Mouse (Mus musculus) liver, embryonic 14.5 days (tissue): ENCODE data around the gene Gm3239. TPM values are rescaled to one million over a fixed set of nuclear protein-coding genes. Genes with fewer than 3 reads are reported as not detected.
"Not testable (repeated sequence)": the region's sequence is repeated elsewhere in the genome, so short reads cannot be mapped to it uniquely, and the experiment has no call there.

Experiments
- ATAC-seq: fragments of 200-750 bp; cut with Nextera tagmentation; 2 replicates; pipeline ENCODE4 v1.8.0; 2017; ENCODE audit warnings: moderate number of reproducible peaks, mild to moderate bottlenecking, moderate library complexity; ENCODE audit not compliant: insufficient read depth
- DNase-seq, 3 experiments: peaks; one replicate each; pipeline ENCODE4 v3.0.0-alpha.2; 2012 to 2013; ENCODE audit warnings: low read depth in 3 of 3, low spot score in 3 of 3
- H3K27ac ChIP-seq: fragments of 300-500 bp; sonication (generic); 2 replicates; pipeline ENCODE4 v1.5.1; 2014; ENCODE audit warnings: moderate library complexity, mild to moderate bottlenecking, control low read depth, inconsistent platforms
- H3K27me3 ChIP-seq: fragments of 300-500 bp; sonication (generic); 2 replicates; pipeline ENCODE4 v1.6.1; 2014; ENCODE audit warnings: mild to moderate bottlenecking, low read length, moderate library complexity; ENCODE audit not compliant: control insufficient read depth, insufficient read depth
- H3K36me3 ChIP-seq: fragments of 300-500 bp; sonication (generic); replicated peaks from 2 replicates; pipeline ENCODE4 v1.6.1; 2014; ENCODE audit warnings: low read depth; ENCODE audit not compliant: control insufficient read depth, insufficient read depth
- H3K4me1 ChIP-seq, 2 experiments: fragments of 200-500 bp in 1 of 2; fragments of 300-500 bp in 1 of 2; sonication (generic) in 1 of 2; replicated peaks; 2 replicates each; pipeline ENCODE4 v1.6.1; 2012 to 2014; ENCODE audit warnings: antibody characterized with exemption in 1 of 2, inconsistent platforms in 1 of 2, low read length in 1 of 2; ENCODE audit not compliant: control insufficient read depth in 2 of 2, insufficient read depth in 2 of 2
- H3K4me2 ChIP-seq: fragments of 300-500 bp; sonication (generic); 2 replicates; pipeline ENCODE4 v1.6.1; 2014; ENCODE audit warnings: low read depth, mild to moderate bottlenecking, control low read depth, moderate library complexity
- H3K4me3 ChIP-seq, 2 experiments: fragments of 200-500 bp in 1 of 2; fragments of 300-500 bp in 1 of 2; sonication (generic) in 1 of 2; 2 replicates each; pipeline ENCODE4 v1.5.1; 2012 to 2014; ENCODE audit warnings: low read depth in 2 of 2, low read length in 2 of 2, mild to moderate bottlenecking in 2 of 2, control low read depth in 1 of 2, inconsistent platforms in 1 of 2, moderate library complexity in 1 of 2; ENCODE audit not compliant: insufficient read depth in 1 of 2
- H3K9ac ChIP-seq: fragments of 300-500 bp; sonication (generic); replicated peaks from 2 replicates; pipeline ENCODE4 v1.6.1; 2014; ENCODE audit warnings: mild to moderate bottlenecking, control low read depth, moderate library complexity
- H3K9me3 ChIP-seq: fragments of 300-500 bp; sonication (generic); 2 replicates; pipeline ENCODE4 v1.6.1; 2016; ENCODE audit warnings: low read length, mixed read lengths; ENCODE audit not compliant: control insufficient read depth
- CTCF ChIP-seq: IDR thresholded peaks from 2 replicates; pipeline ENCODE4 v1.5.1; 2016; ENCODE audit warnings: antibody characterized with exemption, low read depth, control low read depth
- WGBS: fragments of 180-500 bp; shearing (Covaris S2); extraction: QIAGEN DNeasy Blood & Tissue Kit; methylation state at CpG from one replicate; pipeline ENCODE4 v1.1.7; 2014; ENCODE audit not compliant: insufficient replicate concordance; 5-methylcytosine and 5-hydroxymethylcytosine counted together
- polyA plus RNA-seq, 2 experiments: library from polyadenylated mRNA; depleted of rRNA in 1 of 2; stranded (reverse) in 1 of 2; unstranded in 1 of 2; fragments of >200 nt; fragmentation: Nextera tagmentation in 1 of 2; extraction: Ambion mirVana in 1 of 2; gene quantifications; 2 replicates each; pipeline versions ENCODE4 v1.2.1 to v1.2.3; 2012 to 2014

The Gm3239 gene
- polyA plus RNA-seq (2012; rRNA removed): not detected in 2 replicates
- polyA plus RNA-seq (2014; fragmentation: Nextera tagmentation; extraction: Ambion mirVana): 0.05 TPM in 1 of 2 replicates, not detected in the other

GRCm38 (mm10) chr14:4663892-4664291 is at the start of gene Gm3239:
TSS of gene Gm3239 (plus strand) at chr14:4664192.
- H3K4me2 ChIP-seq, H3K36me3 ChIP-seq, H3K9ac ChIP-seq, H3K9me3 ChIP-seq, H3K27me3 ChIP-seq, H3K27ac ChIP-seq, ATAC-seq, H3K4me3 ChIP-seq, H3K4me1 ChIP-seq, DNase-seq: not testable (repeated sequence)
- no CpG with 5 or more reads among the region's 2 CpGs for whole genome bisulfite sequencing

GRCm38 (mm10) chr14:4632052-4632451 is 31.9 kb upstream of the Gm3239 start, which contains the start of gene Gm8159:
TSS of gene Gm8159 (plus strand) at chr14:4632352.
- H3K4me3 ChIP-seq, H3K27ac ChIP-seq, H3K9me3 ChIP-seq, H3K9ac ChIP-seq, H3K27me3 ChIP-seq, H3K36me3 ChIP-seq, H3K4me1 ChIP-seq, ATAC-seq, H3K4me2 ChIP-seq, DNase-seq: not testable (repeated sequence)
- WGBS: no CpG with 5 or more reads among the region's 2 CpGs

DNA sequence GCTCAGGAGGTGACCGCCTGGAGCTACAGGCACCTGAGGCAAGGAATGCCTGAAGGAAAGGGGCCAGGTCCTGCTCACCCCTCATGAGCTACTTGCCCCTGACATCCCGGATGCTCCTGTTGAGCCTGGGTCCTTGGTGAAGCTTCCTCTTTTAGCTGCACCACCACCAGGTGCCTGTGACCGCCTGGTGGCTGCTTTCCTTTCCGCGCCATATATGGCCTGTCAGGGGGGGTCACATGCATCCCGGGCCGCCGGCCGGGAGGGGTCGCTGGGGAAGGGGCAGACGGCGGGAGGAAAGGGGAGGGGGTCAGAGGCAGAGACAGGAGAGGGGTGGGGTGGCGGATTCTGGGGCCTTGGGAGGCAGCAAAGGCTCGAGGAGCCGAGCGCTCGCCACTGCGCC is 14.7 kb upstream of the Gm3239 start:
- H3K4me2 ChIP-seq, H3K27me3 ChIP-seq, ATAC-seq, H3K36me3 ChIP-seq, H3K4me1 ChIP-seq, H3K9me3 ChIP-seq, DNase-seq, H3K27ac ChIP-seq, H3K9ac ChIP-seq, H3K4me3 ChIP-seq: not testable (repeated sequence)
- 2% methylated on average over 15 of the region's 18 CpGs for WGBS

DNA sequence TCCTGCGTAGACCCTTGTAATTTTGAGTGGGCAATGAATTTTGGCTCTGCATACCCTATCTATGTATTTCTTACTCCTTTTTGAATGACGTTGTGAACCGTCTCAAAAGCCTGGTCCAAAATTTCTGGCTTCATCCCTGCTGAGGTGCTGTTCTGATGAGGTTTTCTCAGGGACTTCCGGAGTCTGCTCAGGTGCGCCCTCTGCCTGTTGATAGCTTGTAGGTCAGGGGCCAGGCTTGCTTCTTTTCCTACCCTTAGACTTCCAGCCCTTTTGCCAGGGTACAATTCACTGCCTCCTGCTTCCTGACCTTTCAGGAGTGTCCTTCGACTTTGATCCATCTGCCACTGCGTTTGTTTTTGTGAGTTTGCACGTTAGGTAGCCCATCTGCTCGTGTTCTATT is 13.7 kb upstream of the Gm3239 start:
- TF ChIP-seq CTCF: 0 out of 2 replicates have a peak, but pooled peaks have one; percentile 10

DNA sequence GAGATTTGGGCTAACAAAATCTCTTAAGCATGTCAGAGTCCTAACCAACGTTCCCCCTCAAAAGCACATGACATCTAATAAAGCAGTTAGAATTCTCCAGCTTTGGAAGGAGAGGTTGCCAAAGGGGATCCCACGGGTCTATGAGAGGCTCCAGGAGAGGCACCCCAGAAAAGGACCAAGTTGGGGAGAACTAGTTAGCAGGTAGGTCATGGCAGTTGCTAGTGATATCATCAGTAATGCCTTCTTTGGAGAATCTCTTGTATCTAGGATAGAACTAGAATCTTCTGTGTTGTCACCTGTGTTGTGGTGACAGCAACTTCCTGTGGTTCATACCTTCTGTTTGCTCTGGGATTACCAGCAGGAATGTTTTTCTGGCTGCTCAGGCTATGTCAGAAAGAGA is 44.9 kb downstream of the Gm3239 start, which contains the start of gene Gm7876:
Gene Gm7876 (plus strand): TSS at position 301 of the 400 bp plus-strand sequence.
- H3K4me3 ChIP-seq, H3K9ac ChIP-seq, DNase-seq, H3K36me3 ChIP-seq, H3K27ac ChIP-seq, H3K9me3 ChIP-seq, H3K4me2 ChIP-seq, H3K4me1 ChIP-seq, H3K27me3 ChIP-seq, ATAC-seq: not testable (repeated sequence)
- 54% methylated on average over 1 of the region's 2 CpGs for WGBS

More for the DNA sequence above, 13.7 kb upstream of the Gm3239 start:
- 5% methylated on average over 2 of the region's 9 CpGs for whole genome bisulfite sequencing
- H3K27me3 ChIP-seq, H3K4me2 ChIP-seq, H3K4me3 ChIP-seq, H3K36me3 ChIP-seq, H3K9me3 ChIP-seq, H3K27ac ChIP-seq, ATAC-seq, DNase-seq, H3K4me1 ChIP-seq, H3K9ac ChIP-seq: not testable (repeated sequence)

Other genes with a start within 250 kb of the Gm3239 start
- gene Gm3164, start 248.7 kb upstream of the Gm3239 start, polyA plus RNA-seq (2012; rRNA removed): not detected in 2 replicates
- gene Gm3164, start 248.7 kb upstream of the Gm3239 start, polyA plus RNA-seq (2014; fragmentation: Nextera tagmentation; extraction: Ambion mirVana): not detected in 2 replicates
- not detected in 2 replicates for gene Gm3173, start 233.2 kb upstream of the Gm3239 start, polyA plus RNA-seq (2012; rRNA removed)
- gene Gm3173, start 233.2 kb upstream of the Gm3239 start, polyA plus RNA-seq (2014; fragmentation: Nextera tagmentation; extraction: Ambion mirVana): not detected in 2 replicates
- not detected in 2 replicates for gene Gm3182, start 182.4 kb upstream of the Gm3239 start, polyA plus RNA-seq (2012; rRNA removed)
- gene Gm3182, start 182.4 kb upstream of the Gm3239 start, polyA plus RNA-seq (2014; fragmentation: Nextera tagmentation; extraction: Ambion mirVana): not detected in 2 replicates
- gene Gm3047, start 108.8 kb upstream of the Gm3239 start, polyA plus RNA-seq (2012; rRNA removed): not detected in 2 replicates
- not detected in 2 replicates for gene Gm3047, start 108.8 kb upstream of the Gm3239 start, polyA plus RNA-seq (2014; fragmentation: Nextera tagmentation; extraction: Ambion mirVana)
- not detected in 2 replicates for gene Gm8159, start 31.8 kb upstream of the Gm3239 start, polyA plus RNA-seq (2012; rRNA removed)
- not detected in 2 replicates for gene Gm8159, start 31.8 kb upstream of the Gm3239 start, polyA plus RNA-seq (2014; fragmentation: Nextera tagmentation; extraction: Ambion mirVana)
- gene Gm7876, start 45.0 kb downstream of the Gm3239 start, polyA plus RNA-seq (2012; rRNA removed): not detected in 2 replicates
- not detected in 2 replicates for gene Gm7876, start 45.0 kb downstream of the Gm3239 start, polyA plus RNA-seq (2014; fragmentation: Nextera tagmentation; extraction: Ambion mirVana)
- not detected in 2 replicates for gene Gm3252, start 62.6 kb downstream of the Gm3239 start, polyA plus RNA-seq (2012; rRNA removed)
- gene Gm3252, start 62.6 kb downstream of the Gm3239 start, polyA plus RNA-seq (2014; fragmentation: Nextera tagmentation; extraction: Ambion mirVana): not detected in 2 replicates
- not detected in 2 replicates for gene Gm9602, start 112.1 kb downstream of the Gm3239 start, polyA plus RNA-seq (2012; rRNA removed)
- gene Gm9602, start 112.1 kb downstream of the Gm3239 start, polyA plus RNA-seq (2014; fragmentation: Nextera tagmentation; extraction: Ambion mirVana): not detected in 2 replicates
- gene Gm3269, start 173.9 kb downstream of the Gm3239 start, polyA plus RNA-seq (2012; rRNA removed): not detected in 2 replicates
- not detected in 2 replicates for gene Gm3269, start 173.9 kb downstream of the Gm3239 start, polyA plus RNA-seq (2014; fragmentation: Nextera tagmentation; extraction: Ambion mirVana)
- not detected in 2 replicates for gene Gm3264, start 191.4 kb downstream of the Gm3239 start, polyA plus RNA-seq (2012; rRNA removed)
- not detected in 2 replicates for gene Gm3264, start 191.4 kb downstream of the Gm3239 start, polyA plus RNA-seq (2014; fragmentation: Nextera tagmentation; extraction: Ambion mirVana)
- gene Gm3278, start 228.2 kb downstream of the Gm3239 start, polyA plus RNA-seq (2012; rRNA removed): not detected in 2 replicates
- not detected in 2 replicates for gene Gm3278, start 228.2 kb downstream of the Gm3239 start, polyA plus RNA-seq (2014; fragmentation: Nextera tagmentation; extraction: Ambion mirVana)